Mouse (Mus musculus): ENCODE data around the gene Myof. TPM values are rescaled to one million over a fixed set of nuclear protein-coding genes. Genes with fewer than 3 reads are reported as not detected.

Gene Myof
- total and polyA plus RNA-seq, 3 experiments, result 0.30 to 4.1 (median 0.59) TPM

- TF ChIP-seq RAD21 (IDR thresholded peaks at IDR 0.05; ENCODE audit: low read depth, low read length), result no peak
- Histone ChIP-seq H3K9ac (ENCODE audit: insufficient read depth, low read depth) (no peak overlapping the region), H3K4me2 (ENCODE audit: insufficient read depth, low read depth, poor library complexity, severe bottlenecking) (no peak overlapping the region), H3K79me2 (replicated peaks; ENCODE audit: control insufficient read depth, extremely low read depth, insufficient read depth, poor library complexity, severe bottlenecking) (no peaks in the 10 kb centered on the region), H3K4me1 (ENCODE audit: control insufficient read depth in 1 of 2, insufficient read depth in 2 of 2) (no peaks in the 10 kb centered on the region), H3K9me3 (replicated peaks; ENCODE audit: low read length) (no peaks in the 10 kb centered on the region), H3K27ac (ENCODE audit: insufficient read depth, low read depth) (no peak overlapping the region), H3K27me3 (replicated peaks) (no peaks in the 10 kb centered on the region), H3K4me3 (replicated peaks in 1 of 3; ENCODE audit: low read depth in 2 of 3, low read length in 2 of 3, poor library complexity in 1 of 3) (no peak overlapping the region), H3K36me3 (replicated peaks in 1 of 2; ENCODE audit: control insufficient read depth in 1 of 2, insufficient read depth in 1 of 2, low read length in 1 of 2) (peaks cover 30 to 57% of the 10 kb centered on the region in 2 experiments)
- dilution Hi-C loops (cut with MboI; ENCODE audit: extremely low pct_ligation_motif_present, extremely low pct_unique_long_range_greater_than_20kb, low sequenced_read_pairs) (no loop called here), in situ Hi-C loops (cut with MboI; ENCODE audit: low pct_ligation_motif_present, low pct_unique_long_range_greater_than_20kb, low sequenced_read_pairs) (no loop called here)
- DNase-seq (ENCODE audit: extremely low read depth), result no peak
Observed at GRCm38 (mm10) chr19:38075051-38075450, 31.7 kb upstream of the Myof start.

GRCm38 (mm10) chr19:38073226-38073625 lies 29.8 kb upstream of the Myof start:
- in situ Hi-C loops (cut with MboI; ENCODE audit: low pct_ligation_motif_present, low pct_unique_long_range_greater_than_20kb, low sequenced_read_pairs) (no loop called here), dilution Hi-C loops (cut with MboI; ENCODE audit: extremely low pct_ligation_motif_present, extremely low pct_unique_long_range_greater_than_20kb, low sequenced_read_pairs) (no loop called here)
- Histone ChIP-seq H3K4me1 (ENCODE audit: control insufficient read depth in 1 of 2, insufficient read depth in 2 of 2) (no peaks in the 10 kb centered on the region), H3K27ac (ENCODE audit: insufficient read depth, low read depth) (no peak overlapping the region), H3K27me3 (replicated peaks) (no peaks in the 10 kb centered on the region), H3K4me2 (ENCODE audit: insufficient read depth, low read depth, poor library complexity, severe bottlenecking) (no peak overlapping the region), H3K9ac (ENCODE audit: insufficient read depth, low read depth) (no peak overlapping the region), H3K79me2 (replicated peaks; ENCODE audit: control insufficient read depth, extremely low read depth, insufficient read depth, poor library complexity, severe bottlenecking) (no peaks in the 10 kb centered on the region), H3K4me3 (replicated peaks in 1 of 3; ENCODE audit: low read depth in 2 of 3, low read length in 2 of 3, poor library complexity in 1 of 3) (no peak overlapping the region), H3K36me3 (replicated peaks in 1 of 2; ENCODE audit: control insufficient read depth in 1 of 2, insufficient read depth in 1 of 2, low read length in 1 of 2) (peaks cover 37 to 73% of the 10 kb centered on the region in 2 experiments), H3K9me3 (replicated peaks; ENCODE audit: low read length) (no peaks in the 10 kb centered on the region)
- TF ChIP-seq GABPA (IDR thresholded peaks at IDR 0.05; ENCODE audit: insufficient replicate concordance, low read depth, low read length) (no peak), E2F4 (IDR thresholded peaks at IDR 0.05; ENCODE audit: insufficient replicate concordance, low read depth, low read length) (no peak), POLR2AphosphoS2 (IDR thresholded peaks at IDR 0.05; ENCODE audit: low read depth, low read length) (no peak), POLR2A (IDR thresholded peaks at IDR 0.05; ENCODE audit: low read depth, low read length) (no peak), JUN (IDR thresholded peaks at IDR 0.05; ENCODE audit: insufficient read depth, low read depth, low read length) (no peak), MXI1 (IDR thresholded peaks at IDR 0.05; ENCODE audit: low read depth, low read length) (no peak), CTCF (conservative IDR thresholded peaks at IDR 0.05 in 1 of 2, IDR thresholded peaks at IDR 0.05 in 1 of 2; ENCODE audit: low read depth in 2 of 2, low read length in 2 of 2) (no peak), USF1 (IDR thresholded peaks at IDR 0.05; ENCODE audit: low read depth, low read length) (no peak), MAX (IDR thresholded peaks at IDR 0.05; ENCODE audit: low read length) (no peak), RAD21 (IDR thresholded peaks at IDR 0.05; ENCODE audit: low read depth, low read length) (no peak), PAX5 (IDR thresholded peaks at IDR 0.05; ENCODE audit: low read length) (no peak), MAZ (IDR thresholded peaks at IDR 0.05; ENCODE audit: low read depth, low read length) (no peak), CHD1 (IDR thresholded peaks at IDR 0.05; ENCODE audit: low read depth, low read length) (no peak), ELF1 (IDR thresholded peaks at IDR 0.05; ENCODE audit: low read depth, low read length) (no peak), EP300 (IDR thresholded peaks at IDR 0.05; ENCODE audit: low read length) (no peak), CHD2 (IDR thresholded peaks at IDR 0.05; ENCODE audit: low read length) (no peak), IRF4 (IDR thresholded peaks at IDR 0.05; ENCODE audit: low read depth, low read length) (no peak), ZC3H11A (IDR thresholded peaks at IDR 0.05; ENCODE audit: low read depth, low read length) (no peak), TBP (conservative IDR thresholded peaks at IDR 0.05; ENCODE audit: low read depth, low read length) (no peak)
- DNase-seq (ENCODE audit: extremely low read depth), result no peak

Measured in CH12.LX (cell line).